Mouse (Mus musculus) liver, adult 2 months (tissue): ENCODE results near the gene Zfp697.

ENCODE experiments used
- CTCF ChIP-seq: fragments of 200-500 bp; IDR thresholded peaks from 2 replicates; pipeline ENCODE4 v1.5.1; 2011; ENCODE audit warnings: low read depth, low read length, control low read depth
- POLR2A ChIP-seq: fragments of 200-500 bp; IDR thresholded peaks from 2 replicates; pipeline ENCODE4 v1.6.1; 2011; ENCODE audit warnings: low read length, control low read depth; ENCODE audit not compliant: insufficient read depth; ENCODE audit errors: extremely low read depth

DNA sequence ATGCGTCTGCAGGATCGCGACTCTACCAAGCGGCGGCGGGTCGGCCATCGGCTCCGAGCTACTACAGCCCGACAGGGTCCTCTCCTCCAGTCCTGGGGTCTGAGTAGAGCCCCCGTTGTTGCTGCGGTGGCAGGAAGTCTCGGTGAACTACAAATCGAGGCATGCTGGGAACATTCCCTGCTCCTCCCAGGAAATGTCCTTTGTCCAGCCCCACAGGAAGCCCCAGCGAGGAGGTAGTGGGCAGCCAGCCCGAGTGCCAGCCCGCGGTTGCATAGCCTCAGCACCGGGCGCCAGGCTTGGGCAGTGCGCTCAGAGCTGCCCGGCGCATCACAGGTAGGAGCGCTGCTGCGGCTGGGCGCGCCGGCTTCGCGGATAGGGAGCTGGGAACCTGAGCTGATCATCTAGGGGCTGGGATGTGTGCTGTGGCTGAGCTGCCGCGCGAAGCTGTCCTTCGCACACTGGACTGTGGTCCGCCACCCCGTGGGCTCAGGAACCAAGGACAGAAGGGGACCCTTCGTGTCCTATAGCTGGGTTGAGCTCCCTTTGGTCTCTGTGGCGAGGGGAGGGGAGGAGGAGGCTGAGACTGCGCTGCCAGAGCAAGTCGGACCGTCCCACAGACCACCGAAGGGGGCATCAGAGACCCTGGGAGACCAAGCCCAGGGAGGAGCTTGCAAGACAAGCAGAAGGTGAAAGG is at the start of gene Zfp697:
- TF ChIP-seq CTCF, result no peak
- TF ChIP-seq POLR2A, result 0 out of 2 replicates have a peak, but pooled peaks have one; percentile 50
